Mouse (Mus musculus) intestine, embryonic 14.5 days (tissue): Measurements from ENCODE around the gene Olfr1501. TPM values are rescaled to one million over a fixed set of nuclear protein-coding genes. Genes with fewer than 3 reads are reported as not detected.
"Not testable (repeated sequence)": the region's sequence is repeated elsewhere in the genome, so short reads cannot be mapped to it uniquely, and the experiment has no call there.

Source experiments
- ATAC-seq: fragments of 200-750 bp; cut with Nextera tagmentation; replicated peaks from 2 replicates; pipeline ENCODE4 v1.8.0; 2017; ENCODE audit warnings: low read depth, moderate number of reproducible peaks, moderate TSS enrichment, moderate library complexity; ENCODE audit not compliant: low FRiP score, low TSS enrichment
- DNase-seq: peaks from one replicate; pipeline ENCODE4 v3.0.0-alpha.2; 2018; ENCODE audit warnings: low spot score
- H3K27ac ChIP-seq: fragments of 300-500 bp; sonication (generic); 2 replicates; pipeline ENCODE4 v1.5.1; 2014; ENCODE audit warnings: low read depth, mild to moderate bottlenecking, control low read depth
- H3K27me3 ChIP-seq: fragments of 300-500 bp; sonication (generic); replicated peaks from 2 replicates; pipeline ENCODE4 v1.6.1; 2014; ENCODE audit warnings: low read length, control low read depth; ENCODE audit not compliant: control insufficient read depth, insufficient read depth
- H3K36me3 ChIP-seq: fragments of 300-500 bp; sonication (generic); 2 replicates; pipeline ENCODE4 v1.6.1; 2014; ENCODE audit warnings: low read length, control low read depth; ENCODE audit not compliant: control insufficient read depth, insufficient read depth
- H3K4me1 ChIP-seq: fragments of 300-500 bp; sonication (generic); replicated peaks from 2 replicates; pipeline ENCODE4 v1.6.1; 2014; ENCODE audit warnings: low read length, control low read depth, mixed read lengths; ENCODE audit not compliant: control insufficient read depth, insufficient read depth
- H3K4me2 ChIP-seq: fragments of 300-500 bp; sonication (generic); 2 replicates; pipeline ENCODE4 v1.6.1; 2014; ENCODE audit warnings: low read length
- H3K4me3 ChIP-seq: fragments of 300-500 bp; sonication (generic); 2 replicates; pipeline ENCODE4 v1.5.1; 2014; ENCODE audit warnings: low read depth, low read length, control low read depth, mixed read lengths
- H3K9ac ChIP-seq: fragments of 300-500 bp; sonication (generic); 2 replicates; pipeline ENCODE4 v1.6.1; 2014; ENCODE audit warnings: mild to moderate bottlenecking, low read length
- H3K9me3 ChIP-seq: fragments of 300-500 bp; sonication (generic); 2 replicates; pipeline ENCODE4 v1.6.1; 2016; ENCODE audit warnings: low read length, control low read depth; ENCODE audit not compliant: control insufficient read depth
- WGBS: fragments of 180-500 bp; shearing (Covaris S2); extraction: QIAGEN DNeasy Blood & Tissue Kit; methylation state at CpG from one replicate; pipeline ENCODE4 v1.1.7; 2014; 5-methylcytosine and 5-hydroxymethylcytosine counted together
- polyA plus RNA-seq: library from polyadenylated mRNA; unstranded; fragments of >200 nt; fragmentation: Nextera tagmentation; extraction: Ambion mirVana; gene quantifications from 2 replicates; pipeline ENCODE4 v1.2.1, GENCODE M21; 2014

Olfr1501 gene
- polyA plus RNA-seq, 1 experiment from 2014 or later, result not detected

DNA sequence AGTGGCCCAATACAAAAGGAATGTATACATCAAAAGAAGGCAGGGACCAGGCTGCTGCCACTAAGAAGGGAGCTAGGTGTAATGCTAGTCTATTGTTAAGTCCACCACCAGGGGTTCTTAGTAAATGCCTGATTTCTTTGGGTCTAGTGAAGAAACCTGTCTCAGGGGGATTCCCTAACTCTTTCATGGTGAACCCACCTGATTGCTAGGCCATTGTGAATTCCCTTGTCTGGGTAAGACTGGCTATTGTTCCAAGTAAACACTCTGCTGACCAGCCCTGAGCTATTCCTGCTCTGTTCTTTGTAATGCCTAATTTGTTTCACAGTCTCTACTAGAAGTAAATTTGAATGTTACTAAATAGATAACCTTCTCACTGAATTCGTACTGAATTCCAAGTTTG, 45.0 kb downstream of the Olfr1501 start:
- not testable (repeated sequence) for H3K9me3 ChIP-seq, H3K4me1 ChIP-seq, H3K9ac ChIP-seq, H3K27me3 ChIP-seq, ATAC-seq, H3K4me2 ChIP-seq, H3K36me3 ChIP-seq, H3K27ac ChIP-seq, DNase-seq, H3K4me3 ChIP-seq
- WGBS, result 60% methylated on average over 1 of the region's 1 CpGs

DNA sequence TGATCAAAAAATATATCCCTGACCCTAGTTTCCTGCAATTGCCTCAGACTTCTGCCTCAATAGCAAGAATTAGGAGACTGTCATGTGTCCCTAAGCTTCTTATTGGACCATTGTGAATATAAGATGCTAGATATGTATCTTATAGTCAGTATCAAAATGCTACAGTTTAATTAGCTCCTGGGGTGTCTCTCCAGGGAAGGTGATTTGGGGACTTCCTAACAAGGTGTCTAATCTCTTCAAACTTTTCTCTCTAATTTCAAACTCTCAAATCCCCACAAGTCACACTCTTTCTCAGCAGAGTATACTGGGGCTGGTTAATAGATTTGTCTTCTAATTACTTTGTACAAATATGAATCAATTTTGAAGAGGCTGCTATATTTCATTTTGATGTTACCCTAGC, 52.4 kb downstream of the Olfr1501 start, which contains the start of gene Olfr1497:
Gene Olfr1497, minus strand, starts transcription at position 101 of the 400 bp plus-strand sequence.
- no peak within 1 kb of the TSS for H3K4me2 ChIP-seq
- no peak for DNase-seq
- H3K27me3 ChIP-seq, result no peaks in the 10 kb centered on the region
- no peak within 1 kb of the TSS for H3K27ac ChIP-seq
- ATAC-seq, result no peak
- H3K4me1 ChIP-seq, result no peaks in the 10 kb centered on the region
- no peaks in the 10 kb centered on the region for H3K36me3 ChIP-seq
- H3K4me3 ChIP-seq, result no peak within 1 kb of the TSS
- H3K9ac ChIP-seq, result no peak within 1 kb of the TSS
- no peaks in the 10 kb centered on the region for H3K9me3 ChIP-seq

Other genes with a start within 250 kb of the Olfr1501 start
- gene Olfr1487, start 233.3 kb downstream of the Olfr1501 start, polyA plus RNA-seq, result not detected in 2 replicates
- gene Olfr1489, start 219.1 kb downstream of the Olfr1501 start, polyA plus RNA-seq, result not detected in 2 replicates
- not detected in 2 replicates for gene Olfr1490, start 199.6 kb downstream of the Olfr1501 start, polyA plus RNA-seq
- gene Olfr1491, start 153.4 kb downstream of the Olfr1501 start, polyA plus RNA-seq, result not detected in 2 replicates
- gene Olfr1493-ps1, start 127.4 kb downstream of the Olfr1501 start, polyA plus RNA-seq, result not detected in 2 replicates
- gene Olfr1494, start 111.0 kb downstream of the Olfr1501 start, polyA plus RNA-seq, result not detected in 2 replicates
- gene Olfr1495, start 86.1 kb downstream of the Olfr1501 start, polyA plus RNA-seq, result not detected in 2 replicates
- not detected in 2 replicates for gene Olfr1496, start 72.8 kb downstream of the Olfr1501 start, polyA plus RNA-seq
- not detected in 2 replicates for gene Olfr1497, start 52.5 kb downstream of the Olfr1501 start, polyA plus RNA-seq
- gene Olfr1499, start 31.2 kb downstream of the Olfr1501 start, polyA plus RNA-seq, result not detected in 2 replicates
- gene Olfr1500, start 20.2 kb downstream of the Olfr1501 start, polyA plus RNA-seq, result not detected in 2 replicates
- not detected in 2 replicates for gene Olfr1502, start 11.1 kb upstream of the Olfr1501 start, polyA plus RNA-seq
- gene Olfr1504, start 47.2 kb upstream of the Olfr1501 start, polyA plus RNA-seq, result not detected in 2 replicates
- gene Olfr1505, start 62.8 kb upstream of the Olfr1501 start, polyA plus RNA-seq, result not detected in 2 replicates